Mouse (Mus musculus): Measurements from ENCODE around the gene Tmem39a.

Tmem39a gene

GRCm38 (mm10) chr16:38587572-38587971, 29.1 kb downstream of the Tmem39a start:
- no peak for DNase-seq (ENCODE audit: low read depth, low spot score)

GRCm38 (mm10) chr16:38591506-38591905, 33.0 kb downstream of the Tmem39a start:
- no peak for DNase-seq (ENCODE audit: low read depth, low spot score)

- peak; percentile 14 for DNase-seq (ENCODE audit: low read depth, low spot score)
These were observed 33.7 kb downstream of the Tmem39a start for GRCm38 (mm10) chr16:38592026-38592678.

GRCm38 (mm10) chr16:38592946-38593345, 34.4 kb downstream of the Tmem39a start:
- DNase-seq (ENCODE audit: low read depth, low spot score), result no peak

GRCm38 (mm10) chr16:38594435-38594834, 35.9 kb downstream of the Tmem39a start:
- DNase-seq (ENCODE audit: low read depth, low spot score), result no peak

- DNase-seq (ENCODE audit: low read depth, low spot score), result no peak
These were observed 37.6 kb downstream of the Tmem39a start for GRCm38 (mm10) chr16:38596099-38596498.

- DNase-seq (ENCODE audit: low read depth, low spot score), result no peak
These were observed 38.2 kb downstream of the Tmem39a start for GRCm38 (mm10) chr16:38596651-38597050.

GRCm38 (mm10) chr16:38598986-38599680, 40.6 kb downstream of the Tmem39a start:
- DNase-seq (ENCODE audit: low read depth, low spot score), result no peak

- DNase-seq (ENCODE audit: low read depth, low spot score), result no peak
These were observed 44.7 kb downstream of the Tmem39a start for GRCm38 (mm10) chr16:38602989-38603804.

GRCm38 (mm10) chr16:38606509-38606908, 48.0 kb downstream of the Tmem39a start:
- DNase-seq (ENCODE audit: low read depth, low spot score), result no peak

GRCm38 (mm10) chr16:38608687-38609086, 50.2 kb downstream of the Tmem39a start:
- no peak for DNase-seq (ENCODE audit: low read depth, low spot score)

- no peak for DNase-seq (ENCODE audit: low read depth, low spot score)
These were observed 50.6 kb downstream of the Tmem39a start for GRCm38 (mm10) chr16:38609092-38609491.

GRCm38 (mm10) chr16:38612646-38613045, 54.1 kb downstream of the Tmem39a start:
- no peak for DNase-seq (ENCODE audit: low read depth, low spot score)

GRCm38 (mm10) chr16:38613646-38614045, 55.1 kb downstream of the Tmem39a start:
- no peak for DNase-seq (ENCODE audit: low read depth, low spot score)

GRCm38 (mm10) chr16:38617977-38618376, 59.5 kb downstream of the Tmem39a start:
- DNase-seq (ENCODE audit: low read depth, low spot score), result no peak

- peak; percentile 16 for DNase-seq (ENCODE audit: low read depth, low spot score)
These were observed 60.6 kb downstream of the Tmem39a start for GRCm38 (mm10) chr16:38619054-38619453.

GRCm38 (mm10) chr16:38620696-38621450, 62.4 kb downstream of the Tmem39a start:
- DNase-seq (ENCODE audit: low read depth, low spot score), result no peak

GRCm38 (mm10) chr16:38622283-38622682, 63.8 kb downstream of the Tmem39a start:
- no peak for DNase-seq (ENCODE audit: low read depth, low spot score)

- DNase-seq (ENCODE audit: low read depth, low spot score), result no peak
These were observed 65.8 kb downstream of the Tmem39a start for GRCm38 (mm10) chr16:38624303-38624702.

- DNase-seq (ENCODE audit: low read depth, low spot score), result no peak
These were observed 66.9 kb downstream of the Tmem39a start for GRCm38 (mm10) chr16:38625411-38625810.

- no peak for DNase-seq (ENCODE audit: low read depth, low spot score)
These were observed 67.4 kb downstream of the Tmem39a start for GRCm38 (mm10) chr16:38625811-38626369.
